Mouse (Mus musculus) gastrocnemius, postnatal 4 days (tissue): Measurements from ENCODE around the gene Mall. TPM values are rescaled to one million over a fixed set of nuclear protein-coding genes. Genes with fewer than 3 reads are reported as not detected.

Experiments used
- DNase-seq, 2 experiments: peaks; one replicate each; pipeline ENCODE4 v3.0.0; 2021 to 2022; ENCODE audit warnings: low spot score in 2 of 2, mixed read lengths in 2 of 2
- total RNA-seq, 2 experiments: library from RNA; stranded (reverse); gene quantifications; 2 replicates each; pipeline ENCODE4 v1.2.3; 2021

Mall gene
- total RNA-seq, 2 experiments from 2014 or later = 10.5 to 11.0 TPM

DNA sequence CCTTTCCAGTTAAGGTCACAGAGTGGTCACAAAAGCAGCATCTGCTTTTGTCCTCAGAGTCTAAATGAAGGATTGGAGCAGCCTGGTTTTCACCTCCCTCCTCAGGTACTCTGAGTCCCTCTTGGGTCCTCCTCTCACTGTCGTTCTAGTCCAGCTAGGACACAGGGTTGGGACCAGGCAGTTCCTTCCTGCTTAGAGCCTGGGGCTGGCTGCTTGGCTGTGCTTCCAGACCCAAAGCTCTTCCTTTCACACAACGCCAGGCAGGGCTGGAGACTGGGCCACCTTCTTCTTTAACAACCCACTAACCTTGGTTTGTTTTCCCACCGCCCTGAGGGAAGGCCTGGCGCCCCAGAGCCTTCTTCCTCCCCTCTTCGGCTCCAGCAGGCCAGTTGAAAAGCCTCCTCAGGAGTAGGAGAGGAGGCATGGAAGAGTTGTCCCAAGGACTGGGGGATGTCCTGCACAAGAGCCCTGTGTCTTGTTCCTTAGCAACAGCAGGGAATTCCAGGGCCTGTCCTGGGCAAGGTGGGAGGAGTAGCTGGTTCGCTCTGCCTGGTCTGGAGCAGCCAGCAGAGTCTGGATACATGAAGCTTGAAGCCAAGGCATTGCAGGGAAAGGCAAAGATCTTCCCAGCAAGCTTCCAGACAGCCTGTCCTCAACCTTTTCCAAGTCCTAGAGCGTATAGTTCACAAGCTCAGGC lies 717 bp upstream of the Mall start:
- no peak for DNase-seq

- DNase-seq = no peak
Observed at GRCm38 (mm10) chr2:127728661-127729450, 876 bp downstream of the Mall start.

DNA sequence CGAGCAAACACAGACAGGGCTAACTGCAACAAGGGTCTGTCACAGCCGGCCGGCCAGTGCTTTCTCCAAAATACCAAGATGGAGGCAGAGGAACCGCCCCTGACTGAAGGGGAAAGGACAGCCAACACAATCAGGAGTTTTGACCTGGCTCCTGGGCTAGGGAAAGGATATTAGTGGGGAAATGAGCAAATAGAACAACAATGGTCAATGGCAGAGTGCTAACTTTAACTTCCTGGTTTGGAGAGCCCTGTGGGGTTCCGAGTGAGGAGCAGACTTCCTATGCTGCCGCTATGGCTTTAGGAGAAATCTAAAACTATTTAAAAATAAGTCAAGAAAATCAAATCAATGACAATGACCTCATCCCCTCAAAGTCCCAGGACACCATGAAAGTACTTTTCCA lies 1.6 kb downstream of the Mall start:
- no peak for DNase-seq

- no peak for DNase-seq
Observed at GRCm38 (mm10) chr2:127723193-127723592, 6.5 kb downstream of the Mall start.

- peak; percentile 36 to 78 for DNase-seq
Observed at GRCm38 (mm10) chr2:127722176-127722892, 7.4 kb downstream of the Mall start.

DNA sequence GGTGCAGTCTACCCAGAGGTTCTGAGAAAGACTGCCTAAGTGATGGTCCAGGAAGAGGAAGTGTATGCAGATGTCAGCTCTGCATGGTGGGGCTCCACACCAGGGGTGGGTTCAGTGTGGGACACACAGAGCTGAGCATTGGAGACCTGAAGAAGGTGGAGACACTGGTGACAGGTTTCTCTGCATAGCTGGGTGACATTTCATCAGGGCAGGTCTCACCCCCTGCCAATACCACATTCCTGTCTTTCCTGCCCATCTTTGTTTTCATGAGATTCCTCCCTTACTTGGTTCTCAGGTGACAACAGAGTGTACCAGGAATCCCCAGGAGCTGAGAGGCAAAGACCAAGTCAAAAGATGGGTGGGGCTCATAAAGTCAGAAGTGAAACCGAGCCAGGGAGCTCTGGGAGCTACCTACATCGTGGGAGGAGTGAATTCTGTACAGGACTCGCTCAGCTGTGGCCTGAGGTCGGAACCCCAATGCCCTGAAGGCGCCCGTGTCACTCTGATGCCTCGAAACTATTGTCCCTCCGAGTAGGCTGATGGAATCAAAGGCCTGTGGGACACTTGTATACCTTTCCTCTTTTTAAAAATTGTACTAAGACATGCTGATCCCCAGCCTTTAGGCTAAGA lies 10.8 kb downstream of the Mall start:
- DNase-seq = no peak

DNA sequence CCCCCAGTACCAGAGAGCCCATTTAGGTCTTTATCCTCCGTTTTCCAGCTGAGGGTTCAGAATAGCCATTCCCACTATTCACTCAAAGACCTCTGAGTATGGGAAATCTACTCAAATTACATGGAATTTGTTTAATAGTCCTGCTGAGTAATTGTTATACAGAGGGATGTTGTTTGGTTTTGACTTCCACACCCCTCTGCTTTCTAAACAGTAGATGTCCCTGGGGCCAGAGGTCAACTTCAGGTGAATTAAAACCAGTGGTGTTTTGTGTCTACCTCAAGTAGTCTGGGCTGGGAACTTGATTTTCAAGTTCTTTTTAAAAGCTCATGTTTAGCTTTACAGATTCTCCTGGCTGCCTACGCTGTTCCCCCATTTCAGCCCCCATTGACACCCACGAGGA lies 15.0 kb downstream of the Mall start:
- DNase-seq = no peak

DNA sequence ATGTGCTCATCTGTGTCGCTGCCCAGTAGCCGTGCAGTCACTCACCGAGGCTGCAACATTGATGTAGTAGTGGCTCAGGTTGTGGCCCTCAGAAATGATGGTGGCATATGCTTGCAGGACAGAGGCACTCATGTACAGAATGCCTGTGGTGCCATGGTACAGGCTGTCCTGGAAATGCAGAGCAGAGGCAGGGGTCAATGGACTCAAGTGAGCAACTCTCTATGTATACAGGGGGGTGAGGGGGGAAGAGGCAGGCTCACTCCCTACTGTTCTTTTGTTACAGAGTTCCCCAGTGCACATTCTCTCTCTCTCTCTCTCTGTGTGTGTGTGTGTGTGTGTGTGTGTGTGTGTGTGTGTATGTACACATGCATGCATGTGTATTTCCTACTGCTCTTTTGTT lies 20.9 kb downstream of the Mall start:
- no peak for DNase-seq

DNA sequence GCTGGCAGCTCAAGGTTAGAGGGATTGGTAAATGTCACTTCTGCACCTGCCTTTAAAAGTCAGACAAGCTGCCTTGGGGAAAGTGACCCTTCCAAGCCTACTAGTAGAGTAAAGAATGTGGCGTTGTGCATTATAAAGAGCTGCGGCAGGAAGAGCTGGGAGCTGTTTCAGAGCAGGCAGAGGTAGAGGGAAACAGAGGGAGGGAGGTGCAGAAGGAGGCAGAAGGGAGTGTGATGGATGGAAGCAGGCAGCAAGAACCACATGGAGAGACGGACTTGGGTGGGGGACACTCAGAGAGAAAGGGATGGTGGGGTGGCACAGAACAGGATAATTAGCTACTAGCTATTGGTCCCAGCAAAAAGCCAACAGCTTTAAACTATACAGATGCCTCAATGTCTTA lies 21.7 kb downstream of the Mall start:
- DNase-seq = no peak

DNA sequence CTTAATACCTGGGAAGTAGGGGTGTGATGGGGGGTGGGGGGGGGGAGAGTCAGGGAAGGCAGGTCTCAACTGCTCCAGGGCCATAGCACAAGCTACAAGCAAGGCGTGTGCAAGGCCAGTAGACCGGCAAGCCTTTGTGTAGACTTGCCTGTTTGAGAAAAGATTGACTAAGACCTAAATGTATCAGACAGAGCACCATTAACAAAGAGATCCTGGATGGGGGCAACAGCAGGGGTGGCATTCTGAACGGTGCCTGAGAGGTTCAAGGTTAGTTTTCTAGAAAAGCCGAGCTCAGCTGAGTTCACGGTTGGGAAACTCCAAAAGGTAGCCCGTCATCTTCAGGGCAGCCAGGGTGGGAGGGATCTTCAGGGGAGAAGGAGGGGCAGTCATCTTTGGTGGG lies 24.5 kb downstream of the Mall start:
- DNase-seq = no peak

GRCm38 (mm10) chr2:127689239-127689638 lies 40.5 kb downstream of the Mall start:
- DNase-seq = no peak

DNA sequence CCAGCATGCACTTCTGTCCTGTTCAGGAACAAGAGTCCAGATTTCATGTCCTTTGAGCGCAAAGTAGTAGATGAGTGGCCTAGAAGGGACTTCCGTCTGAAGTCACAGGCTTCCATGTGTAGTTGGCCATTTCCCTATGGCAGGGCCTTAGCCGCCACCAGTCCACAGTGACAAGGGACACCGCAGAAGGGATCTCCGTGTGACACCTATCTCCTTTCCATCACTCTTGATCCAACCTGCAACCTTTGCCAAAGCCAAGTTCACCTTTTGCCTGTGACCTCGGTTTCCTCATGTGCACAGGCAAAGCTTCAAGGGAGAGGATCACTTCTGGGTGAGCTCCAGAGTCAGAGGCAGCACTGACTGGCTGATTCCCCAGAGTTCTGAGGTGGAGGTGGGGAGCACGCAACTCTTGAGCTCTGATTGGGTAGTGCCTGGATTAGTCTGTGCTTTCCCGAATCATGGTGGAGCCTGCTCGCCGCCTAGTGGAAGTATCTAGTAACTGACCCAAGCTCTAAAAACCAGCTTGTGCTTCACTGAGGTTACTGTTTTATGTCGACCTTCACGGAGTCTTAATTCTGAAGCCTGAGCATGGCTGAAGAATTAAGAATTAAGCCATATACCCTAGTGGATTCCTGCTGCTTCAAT lies 45.9 kb downstream of the Mall start:
- peak; percentile 26 to 45 for DNase-seq

DNA sequence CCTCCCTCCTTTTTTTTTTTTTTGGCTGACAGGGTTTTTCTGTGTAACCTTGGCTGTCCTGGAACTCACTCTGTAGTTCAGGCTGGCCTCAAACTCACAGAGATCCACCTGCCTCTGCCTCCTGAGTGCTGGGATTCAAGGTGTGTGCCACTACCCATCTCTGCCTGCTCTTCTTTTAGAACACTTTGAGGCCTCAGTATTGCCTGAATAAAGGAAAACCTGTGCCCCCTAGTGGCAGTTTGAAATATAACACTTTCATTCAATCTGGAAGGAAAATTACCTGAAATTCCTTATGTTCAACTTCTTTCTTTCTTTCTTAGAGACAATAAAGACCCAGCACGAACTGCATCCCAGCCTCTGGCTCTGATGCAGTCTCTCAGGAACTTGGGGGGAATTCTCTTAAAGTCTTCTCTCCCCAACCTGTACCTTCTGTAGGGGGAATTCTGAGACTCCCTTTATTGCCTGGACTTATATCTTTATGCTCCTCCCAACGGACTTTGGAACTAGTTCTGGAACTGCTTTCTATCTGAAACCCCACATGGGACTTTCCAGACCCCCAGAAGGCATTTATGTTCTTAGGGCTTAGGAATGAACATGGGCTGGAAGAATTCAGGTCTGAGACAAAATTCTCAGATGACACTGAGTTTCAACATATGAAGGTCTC lies 61.8 kb downstream of the Mall start:
- DNase-seq = no peak

- DNase-seq = no peak
Observed at GRCm38 (mm10) chr2:127667015-127667414, 62.7 kb downstream of the Mall start.

DNA sequence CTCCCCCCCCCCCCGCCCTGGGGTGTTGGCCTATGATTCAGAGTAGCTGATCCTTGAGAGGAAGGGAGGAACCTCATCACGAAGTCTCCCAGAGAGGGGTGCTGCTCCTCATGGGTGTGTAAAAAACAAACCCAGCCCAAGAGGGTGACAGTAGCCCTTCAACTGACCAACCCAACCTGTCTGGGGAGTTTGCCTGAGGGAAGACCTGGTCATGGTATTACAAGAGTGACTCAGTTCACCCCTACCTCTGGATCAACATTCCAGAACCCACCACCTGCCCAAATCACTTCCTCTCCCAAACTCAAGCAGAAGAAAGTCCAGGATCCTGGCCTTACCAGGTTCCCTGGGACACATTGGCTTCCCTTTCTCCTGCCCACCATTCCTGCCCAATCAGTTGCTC lies 67.0 kb downstream of the Mall start:
- DNase-seq = no peak

- DNase-seq = peak; percentile 23
Observed at GRCm38 (mm10) chr2:127656086-127656720, 73.5 kb downstream of the Mall start, which contains the start of gene Mal. Gene Mal, minus strand, starts transcription at chr2:127656695.

DNA sequence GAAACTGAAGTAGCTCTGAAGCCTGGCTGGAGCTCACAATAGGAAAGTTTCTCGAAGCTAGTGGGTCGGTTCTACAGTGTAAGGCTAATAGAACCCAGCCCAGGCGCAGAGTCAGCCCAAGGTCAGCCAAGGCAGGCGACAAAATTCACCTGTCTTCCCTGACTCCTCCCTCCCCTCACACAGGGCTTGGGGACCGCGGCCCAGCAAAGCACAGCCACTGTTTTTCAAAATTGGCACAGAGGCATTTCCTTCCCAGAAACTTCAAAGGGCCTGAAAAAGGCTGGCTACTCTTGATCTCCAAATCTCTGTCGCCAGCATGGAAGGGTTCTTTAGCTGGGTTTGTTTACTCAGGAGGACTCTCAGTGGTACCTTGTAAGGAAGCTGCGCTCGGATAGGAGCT lies 74.3 kb downstream of the Mall start:
- no peak for DNase-seq

DNA sequence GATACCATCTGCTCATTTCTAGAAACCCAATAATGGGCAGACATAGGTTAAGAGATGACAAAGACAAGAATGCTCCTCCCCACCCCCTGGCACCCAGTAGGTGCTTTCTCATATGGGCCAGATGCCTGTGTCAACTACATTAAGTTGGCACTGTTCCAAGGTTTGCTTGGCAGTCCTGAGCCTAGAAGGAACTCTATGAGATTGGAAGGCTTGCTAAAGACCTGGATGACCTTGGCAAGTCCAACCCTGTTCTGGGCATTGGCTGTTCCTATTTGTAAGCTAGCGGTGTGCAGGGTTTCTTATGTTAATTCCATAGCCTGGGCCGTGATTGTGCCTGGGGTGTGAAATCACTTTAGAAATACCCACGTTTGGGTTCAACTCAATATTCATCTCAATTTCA lies 74.9 kb downstream of the Mall start:
- DNase-seq = no peak
